Mouse (Mus musculus) spleen, postnatal 36 days (tissue): ENCODE measurements around the gene Cep89.

ENCODE experiments used
- DNase-seq, 2 experiments: peaks; one replicate each; pipeline ENCODE4 v3.0.0; 2022; ENCODE audit warnings: low spot score in 2 of 2, mixed read lengths in 1 of 2

Gene Cep89

DNA sequence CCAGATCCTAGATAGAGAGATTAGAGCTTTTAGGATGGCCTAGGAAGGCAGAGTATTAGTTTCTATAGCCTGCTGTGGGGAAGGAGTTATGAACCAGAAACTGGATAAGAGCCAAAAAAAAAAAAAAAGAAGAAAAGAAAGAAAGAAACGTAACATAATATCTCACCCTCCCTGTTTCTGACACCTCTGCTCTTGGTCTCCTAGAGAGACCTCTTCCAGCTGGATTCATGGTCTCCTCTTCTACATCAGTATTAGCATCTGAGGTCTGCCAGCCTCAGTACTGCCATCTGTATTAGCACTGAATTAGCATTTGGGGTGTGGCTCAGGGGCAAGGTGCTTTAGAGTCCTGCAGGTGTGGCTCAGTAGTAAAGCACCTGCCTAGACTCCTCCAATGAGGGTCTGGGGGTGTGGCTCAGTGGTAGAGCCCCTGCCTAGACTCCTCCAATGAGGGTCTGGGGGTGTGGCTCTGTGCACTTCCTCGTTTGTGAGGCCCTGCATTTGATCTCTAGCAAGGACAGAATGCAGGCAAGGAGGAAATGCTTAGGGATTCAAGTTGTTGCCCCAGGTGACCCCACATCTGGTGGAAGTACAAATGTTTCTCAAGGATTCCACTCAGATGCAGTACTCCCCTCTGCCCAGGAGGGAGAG lies 14.0 kb upstream of the Cep89 start:
- no peak for DNase-seq

DNA sequence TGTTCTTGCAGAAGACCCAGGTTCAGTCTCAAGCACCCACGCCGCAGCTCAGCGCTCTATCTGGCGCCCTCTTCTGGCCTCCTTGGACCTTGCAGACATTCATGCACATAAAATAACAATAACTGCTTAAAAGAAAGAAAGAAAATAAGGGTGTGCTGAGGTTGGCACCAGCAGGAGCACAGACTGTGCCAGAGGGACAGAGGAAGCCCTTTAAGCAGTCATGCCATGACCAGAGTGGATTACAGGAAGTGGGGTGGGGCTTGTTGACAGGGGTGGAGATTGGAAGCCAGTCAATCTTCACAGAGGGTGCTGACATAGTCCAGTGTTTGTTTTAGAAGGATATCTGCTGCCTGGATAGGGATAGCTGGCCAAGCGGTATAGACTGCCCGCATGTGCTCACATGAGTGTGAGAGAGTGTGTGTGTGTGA lies 10.3 kb upstream of the Cep89 start:
- no peak for DNase-seq

DNA sequence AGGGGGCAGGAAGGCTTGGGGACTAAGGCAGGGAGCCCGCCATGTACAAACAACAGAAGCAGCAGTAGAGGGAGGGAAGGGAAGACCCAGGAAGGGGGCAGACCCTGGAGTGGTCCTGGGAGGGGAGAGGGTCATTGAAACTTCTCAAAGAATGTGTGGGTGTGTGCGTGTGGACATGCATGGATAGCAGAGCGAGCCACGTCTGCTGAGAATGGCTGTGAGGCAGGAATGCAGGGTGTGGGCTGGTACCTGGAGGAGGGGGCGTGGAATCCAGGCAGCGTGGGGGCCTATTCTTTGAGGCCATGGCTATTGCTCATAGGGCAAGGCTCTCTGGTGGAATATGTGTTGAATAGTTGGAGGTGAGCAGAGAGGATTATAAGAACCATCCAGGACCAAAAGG lies 8.1 kb upstream of the Cep89 start:
- DNase-seq, result no peak

DNA sequence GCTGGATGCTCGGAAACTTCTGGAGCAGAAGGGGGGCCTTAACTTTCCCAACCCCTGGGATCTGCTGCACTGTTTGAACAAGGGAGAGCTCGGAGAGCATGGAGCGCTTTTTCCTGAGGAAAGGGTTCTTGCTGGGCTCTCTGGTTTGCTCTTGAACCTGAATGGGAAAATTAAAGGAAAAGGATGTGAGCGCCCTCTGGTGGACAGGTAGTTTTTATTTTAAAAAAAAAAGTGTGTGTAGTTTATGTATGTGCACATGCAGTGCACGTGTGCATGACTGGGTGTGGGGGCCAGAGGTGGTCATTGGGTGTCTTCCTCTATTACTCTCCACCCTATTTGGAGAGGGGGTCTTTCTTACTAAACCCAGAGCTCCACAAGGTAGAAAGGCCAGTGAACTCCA lies 3.9 kb upstream of the Cep89 start:
- DNase-seq, result no peak

DNA sequence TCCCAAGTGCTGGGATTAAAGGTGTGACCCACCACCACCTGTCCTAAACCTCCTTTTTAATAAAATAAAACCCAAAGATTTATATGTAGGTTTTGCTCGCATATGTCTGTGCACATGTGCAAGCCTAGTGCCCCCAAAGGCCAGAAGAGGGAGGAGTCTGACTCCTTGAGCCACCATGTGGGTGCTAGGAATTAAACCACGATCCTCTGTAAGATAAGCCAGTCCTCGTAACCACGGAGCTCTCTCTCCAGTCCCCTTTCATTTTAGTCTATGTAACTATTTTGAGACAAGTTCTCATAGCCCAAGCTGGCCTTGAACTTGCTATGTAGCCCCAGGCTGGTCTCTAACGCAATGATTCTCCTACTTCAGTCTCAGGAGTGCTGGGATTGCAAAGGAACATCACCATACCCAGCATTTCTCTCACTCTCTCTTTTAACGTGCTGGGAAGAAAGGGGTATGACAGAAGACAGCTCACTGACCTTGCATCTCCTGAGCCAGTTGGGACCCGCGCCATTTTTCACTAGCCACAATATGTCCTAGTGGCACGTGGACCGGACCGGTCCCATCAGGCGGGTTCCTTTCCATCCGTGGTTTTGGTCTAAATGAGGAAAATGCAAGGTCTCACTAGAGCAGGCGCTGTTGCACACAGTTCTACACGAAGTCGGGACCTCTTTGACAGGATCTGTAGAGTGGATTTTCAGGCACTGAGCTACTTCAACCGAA lies 940 bp upstream of the Cep89 start:
- peak in 1 of 2 experiments; percentile 11 for DNase-seq

DNA sequence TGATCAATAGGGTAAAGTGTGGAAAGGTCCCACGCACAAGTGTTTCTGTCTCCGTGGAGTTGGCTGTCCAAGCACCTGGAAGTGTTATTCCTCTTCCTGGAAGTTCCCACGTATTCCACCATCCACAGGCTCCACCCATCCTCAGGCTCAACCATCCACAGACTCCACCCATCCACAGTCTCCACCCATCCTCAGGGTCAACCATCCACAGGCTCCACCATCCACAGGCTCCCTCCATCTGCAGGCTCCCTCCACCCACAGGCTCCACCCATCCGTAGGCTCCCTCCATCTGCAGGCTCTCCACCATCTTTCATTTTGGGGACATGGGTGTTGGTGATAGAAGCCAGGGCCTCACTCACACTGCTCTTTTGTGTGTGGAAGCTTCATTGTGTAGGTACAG lies 4.3 kb downstream of the Cep89 start:
- DNase-seq, result no peak

DNA sequence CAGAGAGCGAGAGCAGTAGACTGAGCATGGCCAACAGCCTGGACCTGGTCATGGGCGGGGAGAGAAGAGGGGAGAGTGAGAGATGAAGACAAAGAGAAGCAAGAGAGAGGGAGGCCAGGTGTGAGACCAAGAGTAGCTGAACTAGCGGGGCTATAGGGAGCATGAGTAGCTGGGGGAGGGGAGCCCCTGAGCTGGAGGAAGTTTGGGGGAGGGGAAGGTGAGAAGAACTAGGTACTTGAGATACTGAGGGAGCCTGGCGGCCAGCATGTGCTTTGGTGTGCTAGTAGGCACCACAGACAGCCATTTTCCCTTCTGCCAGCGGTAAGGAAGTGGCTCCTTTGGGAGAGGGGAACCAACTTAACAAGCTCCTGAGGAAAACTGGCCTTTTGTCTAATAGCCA lies 18.4 kb downstream of the Cep89 start:
- peak; percentile 62 to 64 for DNase-seq

DNA sequence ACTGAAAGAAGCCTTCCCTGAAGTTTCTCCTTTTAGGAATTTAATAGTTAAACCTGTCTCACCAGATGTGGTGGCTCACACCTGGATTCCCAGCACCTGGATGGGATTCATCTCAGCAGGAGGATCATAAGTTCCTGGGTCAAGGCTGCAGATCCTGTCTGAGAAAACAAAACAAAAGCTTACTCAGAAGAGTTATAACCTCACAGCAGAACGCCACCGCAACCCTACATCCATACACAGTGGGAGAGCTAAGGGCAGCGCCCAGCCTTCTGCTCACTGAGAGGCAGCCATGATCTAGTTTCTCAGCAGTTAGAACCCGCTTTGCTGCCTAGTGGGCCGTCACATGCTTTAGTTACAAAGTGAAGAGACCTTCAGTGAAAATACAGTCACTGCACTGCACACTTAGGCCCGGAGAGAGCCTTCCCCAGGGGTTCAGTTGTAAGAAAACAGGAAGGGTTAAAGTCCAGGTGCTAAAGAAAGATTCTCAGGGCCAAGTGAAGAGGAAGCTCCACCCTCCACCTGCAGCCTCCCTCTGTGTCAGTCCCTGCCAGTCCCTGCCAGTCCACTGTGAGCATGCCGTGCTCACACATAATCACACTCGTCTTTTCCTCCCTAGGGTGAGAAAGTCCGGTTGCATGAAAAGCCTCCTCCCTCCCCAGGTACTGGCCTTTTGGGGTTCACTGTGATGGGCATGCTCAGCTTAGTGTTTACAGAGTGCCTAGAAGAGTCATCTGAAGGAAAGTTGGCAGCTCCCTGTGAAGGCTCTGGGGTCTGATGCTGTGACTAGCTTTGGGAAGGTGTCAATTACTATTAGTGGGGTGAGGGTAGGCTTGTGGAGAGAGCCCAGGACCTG lies 19.2 kb downstream of the Cep89 start:
- peak; percentile 70 to 72 for DNase-seq

DNA sequence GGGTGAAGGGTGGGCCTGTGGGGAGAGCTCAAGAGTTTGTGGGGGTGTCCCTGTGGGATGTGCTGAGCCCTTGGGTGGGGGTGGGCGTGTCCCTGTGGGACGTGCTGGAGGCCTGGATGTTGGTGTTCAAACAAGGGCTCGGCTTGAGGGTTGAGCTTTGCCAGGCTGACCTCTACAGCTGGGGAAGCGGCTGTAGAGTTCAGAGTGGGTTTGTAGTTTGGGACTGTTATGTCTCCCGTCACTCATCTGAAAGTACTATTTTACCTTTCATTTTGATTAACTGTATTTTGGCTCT lies 19.8 kb downstream of the Cep89 start:
- DNase-seq, result peak in 1 of 2 experiments; percentile 12

DNA sequence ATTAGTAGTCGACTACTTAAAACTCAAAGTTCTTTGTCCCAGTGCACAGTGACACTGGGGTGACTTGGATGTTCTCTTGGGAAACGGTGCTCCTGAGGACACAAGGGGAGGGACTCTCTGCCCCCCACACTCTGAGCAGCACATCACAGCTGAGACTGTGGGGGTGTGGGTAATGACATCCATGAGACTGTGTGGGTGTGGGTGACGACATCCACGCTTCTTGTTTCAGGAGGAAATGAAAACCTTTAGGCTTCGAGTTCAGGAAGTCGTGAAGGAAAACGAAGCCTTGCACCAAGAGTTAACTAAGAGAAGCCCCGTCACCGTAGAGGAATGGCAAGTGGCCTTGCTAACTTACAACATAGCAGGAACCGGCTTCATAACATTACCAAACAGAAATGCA lies 26.2 kb downstream of the Cep89 start:
- no peak for DNase-seq

DNA sequence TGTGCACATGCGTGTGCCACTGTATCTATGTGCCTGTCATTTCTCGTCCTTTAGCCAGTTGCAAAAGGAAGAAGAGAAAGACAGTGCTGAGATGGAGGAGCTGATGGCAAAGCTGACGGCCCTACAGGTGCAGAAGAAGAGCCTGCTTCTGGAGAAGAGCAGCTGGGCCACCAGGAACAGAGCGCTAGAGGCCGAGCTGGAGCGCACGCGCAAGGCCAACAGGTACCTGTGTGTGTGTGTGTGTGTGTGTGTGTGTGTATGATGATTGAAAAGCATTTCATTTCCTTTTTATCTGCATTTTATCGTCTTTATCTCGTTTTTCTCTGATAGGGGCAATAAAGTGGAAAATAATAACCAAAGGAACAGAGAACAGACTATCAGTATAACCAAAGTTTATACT lies 31.3 kb downstream of the Cep89 start:
- no peak for DNase-seq

DNA sequence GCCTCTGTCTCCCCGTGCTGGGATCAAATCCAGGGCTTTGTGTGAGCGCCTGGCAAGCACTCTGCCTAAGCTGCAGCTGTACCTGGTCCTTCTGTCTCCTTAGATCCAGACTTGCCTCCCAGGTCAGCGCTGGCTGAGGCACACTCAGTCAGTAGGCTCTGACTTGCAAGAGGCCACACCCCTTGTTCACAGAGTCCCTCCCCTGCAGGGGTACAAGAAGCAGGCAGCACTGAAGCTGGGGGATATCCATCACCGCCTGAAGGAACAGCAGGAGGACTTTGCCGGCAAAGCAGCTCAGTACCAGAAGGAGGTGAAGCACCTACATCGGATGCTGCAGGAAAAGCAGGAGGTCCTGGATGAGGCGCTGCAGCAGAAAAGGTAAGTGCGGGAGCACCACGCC lies 38.4 kb downstream of the Cep89 start:
- DNase-seq, result no peak

DNA sequence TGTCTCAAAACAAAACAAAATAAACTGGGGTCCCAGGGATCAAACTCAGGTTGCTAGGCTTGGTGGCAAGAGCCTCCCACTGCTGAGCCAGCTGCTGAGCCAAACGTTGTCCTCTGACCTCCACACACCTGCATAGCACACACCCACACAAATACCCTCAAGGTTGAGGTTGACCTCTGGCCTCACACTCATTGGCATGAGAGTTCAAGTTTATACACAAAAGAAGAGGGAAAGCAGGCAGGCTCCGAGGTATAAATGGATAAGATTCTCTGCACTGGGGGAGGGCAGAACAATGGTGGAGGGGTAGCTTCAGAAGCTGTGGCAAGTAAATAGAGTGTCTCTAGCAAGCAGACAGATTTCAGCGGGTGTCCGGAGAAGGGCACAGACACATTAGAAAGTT lies 50.7 kb downstream of the Cep89 start:
- DNase-seq, result no peak

DNA sequence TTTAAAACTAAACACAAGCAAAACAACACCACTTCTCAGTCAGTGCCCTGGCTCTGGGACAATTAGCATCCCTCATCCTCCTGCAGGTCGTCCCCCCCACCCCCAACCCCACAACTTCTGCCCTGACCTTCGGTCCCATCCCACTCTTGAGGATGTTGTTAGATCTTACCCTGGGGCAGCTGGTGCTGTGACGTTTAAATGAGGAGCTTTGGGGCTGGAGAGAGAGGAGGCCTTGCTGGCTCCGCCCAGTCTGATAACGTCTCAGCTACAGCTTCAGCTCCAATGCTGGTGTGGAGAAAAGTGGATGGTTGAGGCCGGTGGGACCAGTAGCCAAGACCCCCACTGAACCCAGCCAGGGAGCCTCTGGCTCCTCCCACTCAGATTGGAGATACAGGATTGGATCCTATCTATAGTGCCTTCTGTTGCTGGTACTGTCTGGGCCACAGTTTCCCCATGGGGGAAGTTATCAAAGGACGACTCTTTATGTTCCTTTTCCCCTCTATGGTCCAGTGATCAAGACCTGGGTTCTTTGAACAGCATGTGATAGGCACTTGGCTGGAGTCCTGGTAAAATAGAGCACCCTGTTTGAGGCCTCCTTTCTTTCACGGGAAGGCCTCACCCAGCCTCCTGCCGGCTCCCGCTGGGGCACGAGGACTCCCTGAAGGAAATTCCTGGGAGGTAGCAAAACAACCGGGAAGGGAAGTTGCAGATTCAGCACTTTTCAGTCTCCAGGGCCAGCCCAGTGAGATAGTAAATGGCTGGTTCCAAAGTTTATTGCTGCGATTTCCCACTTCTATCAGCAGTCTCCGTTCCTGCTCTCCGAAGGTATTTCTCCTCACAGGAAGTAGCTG lies 51.4 kb downstream of the Cep89 start, which contains the start of gene Slc7a9:
Gene Slc7a9 (plus strand): TSS at position 801 of the 851 bp plus-strand sequence.
- no peak for DNase-seq

DNA sequence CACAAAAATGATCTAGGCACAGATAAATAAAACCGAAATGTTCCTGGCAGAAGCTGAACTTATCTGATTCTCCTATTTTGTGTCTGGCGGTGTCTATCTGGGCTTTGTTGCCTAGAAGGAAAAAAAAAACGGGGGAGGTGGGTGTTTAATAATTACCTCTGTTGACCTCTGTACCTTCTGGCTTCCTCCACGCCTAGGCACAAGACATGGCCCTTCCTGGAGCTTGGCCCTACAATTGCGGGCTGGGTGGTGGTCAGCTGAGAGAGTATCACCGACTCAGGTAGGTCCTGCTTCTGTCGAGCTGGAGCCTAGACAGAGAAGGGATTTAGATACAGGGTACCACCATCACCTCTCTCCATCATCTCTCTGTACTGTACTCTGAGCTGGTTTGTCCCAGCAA lies 52.0 kb downstream of the Cep89 start:
- DNase-seq, result no peak

DNA sequence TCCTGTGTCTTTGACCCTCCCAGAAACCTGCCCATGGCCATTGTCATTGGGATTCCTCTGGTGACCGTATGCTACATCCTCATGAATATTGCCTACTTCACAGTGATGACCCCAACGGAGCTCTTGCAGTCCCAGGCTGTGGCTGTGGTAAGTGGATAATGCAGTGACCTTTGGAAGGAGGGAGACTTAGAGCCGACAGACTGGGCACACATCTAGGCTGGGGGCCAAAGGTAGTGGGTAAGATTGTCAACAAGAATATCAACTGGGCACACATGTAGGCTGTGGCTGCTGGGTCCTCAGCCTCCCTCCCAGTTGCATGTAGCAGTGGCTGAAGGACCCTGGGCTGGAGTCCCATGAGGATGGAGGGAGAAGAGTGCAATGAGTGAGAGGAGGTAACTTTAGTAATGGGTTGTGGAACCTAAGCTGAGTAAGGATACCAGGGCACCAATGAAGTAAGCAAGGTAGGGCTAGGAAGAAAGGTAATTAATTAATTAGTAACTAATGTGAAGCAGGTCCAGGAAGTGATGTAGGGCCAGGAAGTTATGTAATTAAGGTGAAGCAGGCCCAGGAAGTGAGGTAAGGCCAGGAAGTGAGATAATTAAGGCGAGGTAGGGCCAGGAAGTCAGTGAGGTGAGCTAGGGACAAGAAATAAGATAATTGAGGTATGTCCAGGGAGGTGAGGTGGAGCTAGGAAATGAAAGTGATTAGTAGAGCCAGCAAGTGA lies 59.4 kb downstream of the Cep89 start:
- no peak for DNase-seq

DNA sequence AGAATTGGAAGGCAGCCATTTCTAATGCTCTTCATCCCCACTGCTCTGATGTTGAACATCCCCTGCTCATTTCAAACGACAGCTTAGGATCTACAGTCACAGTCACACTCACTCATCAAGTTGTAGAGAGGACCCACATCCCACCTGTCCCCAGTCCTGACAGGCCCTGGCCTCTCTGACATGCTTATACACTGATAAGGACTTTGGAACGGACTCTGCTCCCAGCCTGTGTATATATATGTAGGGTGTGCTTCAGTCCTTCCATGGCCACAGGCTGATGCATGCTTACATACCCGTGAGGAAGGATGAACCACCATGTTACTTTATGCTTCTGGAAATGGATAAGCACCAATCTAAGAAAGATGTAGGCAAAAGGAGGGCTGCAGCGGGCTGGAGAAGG lies 64.1 kb downstream of the Cep89 start:
- DNase-seq, result no peak

DNA sequence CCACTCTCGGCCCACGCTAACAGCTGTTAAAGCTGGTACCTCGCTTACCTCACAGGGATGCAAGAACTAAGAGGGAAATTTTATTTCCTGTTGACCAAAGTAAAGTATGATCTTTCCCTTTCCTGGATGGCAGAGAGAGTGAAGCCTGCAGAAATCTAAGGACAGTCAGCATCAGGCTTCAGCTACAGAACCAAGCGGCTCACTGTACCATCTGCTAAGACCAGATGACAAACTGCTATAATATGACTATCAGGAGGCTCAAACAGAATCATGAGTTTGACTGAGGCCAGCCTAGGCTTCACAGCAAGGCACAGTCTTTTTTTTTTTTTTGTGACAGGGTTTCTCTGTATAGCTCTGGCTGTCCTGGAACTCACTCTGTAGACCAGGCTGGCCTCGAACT lies 68.2 kb downstream of the Cep89 start:
- DNase-seq, result no peak

DNA sequence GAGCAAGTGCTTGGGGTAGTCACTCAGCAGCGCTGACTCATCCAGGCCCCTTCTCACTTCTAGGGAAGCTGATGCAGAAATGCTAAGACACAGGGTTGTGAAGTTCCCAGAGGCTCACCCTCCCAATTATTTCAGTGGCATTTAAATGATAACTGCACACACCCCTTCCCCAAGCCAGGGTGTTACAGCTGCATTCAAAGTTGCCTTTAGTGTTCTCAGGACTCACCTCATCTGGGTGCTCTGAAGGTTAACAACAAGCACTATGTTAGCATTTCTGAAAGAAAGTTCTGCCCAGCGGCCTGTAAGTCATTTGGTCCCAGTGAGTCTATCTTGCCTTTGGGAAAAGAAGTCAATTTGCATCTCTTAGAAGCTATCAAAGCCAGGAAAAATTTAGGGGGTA lies 71.0 kb downstream of the Cep89 start:
- no peak for DNase-seq

DNA sequence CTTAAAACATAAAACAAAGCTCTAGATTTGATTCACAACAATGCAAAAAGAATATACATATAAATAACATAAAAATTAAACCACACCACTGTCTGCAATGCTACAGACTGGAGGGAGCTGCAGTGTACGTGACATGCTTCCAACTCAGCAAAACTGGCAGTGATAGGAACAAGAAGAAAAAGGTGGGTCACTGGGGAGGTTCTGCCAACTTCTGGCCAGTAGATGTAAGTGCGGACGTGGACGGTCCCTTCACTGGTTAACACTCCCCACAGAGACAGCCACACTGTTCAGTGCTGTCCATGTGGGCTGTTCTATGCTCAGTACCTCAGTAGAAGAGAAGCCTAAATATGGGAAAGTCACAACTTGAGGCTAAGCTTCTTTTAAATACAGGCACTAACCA lies 74.0 kb downstream of the Cep89 start:
- DNase-seq, result no peak

DNA sequence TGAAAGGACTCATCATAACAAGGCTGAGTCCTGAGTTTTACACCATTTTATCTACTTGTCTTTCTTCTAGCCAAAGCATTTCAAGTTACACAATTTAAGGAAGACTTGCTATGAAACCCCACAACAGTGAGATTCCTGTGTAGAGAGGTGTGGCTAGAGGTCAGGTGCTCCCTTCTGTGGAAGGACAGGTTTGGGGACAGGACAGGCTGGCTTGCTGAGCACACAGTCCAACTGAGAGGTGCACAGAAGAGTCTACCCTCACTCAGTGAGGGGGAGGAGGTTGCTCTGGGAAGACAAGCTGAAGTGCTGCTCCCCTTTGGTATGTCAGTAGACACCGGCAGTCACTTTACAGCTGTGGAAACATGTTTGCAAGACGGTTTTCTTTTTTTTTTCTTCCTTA lies 79.6 kb downstream of the Cep89 start:
- DNase-seq, result no peak
